Mouse (Mus musculus) spleen, adult 2 months (tissue): ENCODE results near the gene Pacsin1.

Source experiments
- CTCF ChIP-seq: fragments of 200-500 bp; IDR thresholded peaks from 2 replicates; pipeline ENCODE4 v1.5.1; 2011; ENCODE audit warnings: mild to moderate bottlenecking, inconsistent platforms; ENCODE audit not compliant: insufficient read depth, insufficient read length, insufficient replicate concordance; ENCODE audit errors: extremely low read depth
- POLR2A ChIP-seq: fragments of 200-500 bp; IDR thresholded peaks from 2 replicates; pipeline ENCODE4 v1.6.1; 2011; ENCODE audit warnings: low read depth, low read length, inconsistent platforms

GRCm38 (mm10) chr17:27673945-27674344 lies 18.6 kb downstream of the Pacsin1 start:
- no peak for TF ChIP-seq CTCF
- TF ChIP-seq POLR2A = no peak
